Mouse (Mus musculus): Measurements from ENCODE around the gene Dhdh.
"Not testable (repeated sequence)": the region's sequence is repeated elsewhere in the genome, so short reads cannot be mapped to it uniquely, and the experiment has no call there.

The Dhdh gene

GRCm38 (mm10) chr7:45509912-45510787, 21.5 kb upstream of the Dhdh start, which contains the start of gene Nucb1:
TSS of gene Nucb1 (minus strand) at chr7:45510406.
- peak; percentile 85 to 91 for DNase-seq (ENCODE audit: low spot score in 2 of 2)

GRCm38 (mm10) chr7:45509181-45509882, 20.7 kb upstream of the Dhdh start:
- DNase-seq (ENCODE audit: low spot score in 2 of 2): no peak

DNA sequence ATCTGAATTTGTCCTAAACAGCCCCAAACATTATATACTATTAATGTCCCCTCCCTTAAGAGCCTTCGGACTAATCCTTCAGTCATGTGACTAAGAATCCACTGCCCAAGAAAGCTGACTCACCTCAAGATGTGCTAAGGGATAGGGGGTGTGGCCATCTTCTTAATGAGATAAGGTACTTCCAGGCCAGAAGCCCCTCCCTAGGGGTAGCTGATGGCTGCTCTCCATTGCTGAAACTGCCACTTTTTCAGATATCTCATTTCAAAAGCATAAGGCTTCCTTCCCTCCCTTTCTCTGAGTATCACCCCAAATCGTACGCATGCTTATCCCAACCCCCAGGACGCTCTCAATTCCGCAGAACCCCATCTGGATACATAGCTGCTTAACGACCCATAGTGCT, 20.0 kb upstream of the Dhdh start:
- no peak for DNase-seq (ENCODE audit: low spot score in 2 of 2)

GRCm38 (mm10) chr7:45507583-45507982, 19.0 kb upstream of the Dhdh start:
- no peak for DNase-seq (ENCODE audit: low spot score in 2 of 2)

- DNase-seq (ENCODE audit: low spot score in 2 of 2): no peak
Observed at GRCm38 (mm10) chr7:45498427-45498826, 9.8 kb upstream of the Dhdh start.

DNA sequence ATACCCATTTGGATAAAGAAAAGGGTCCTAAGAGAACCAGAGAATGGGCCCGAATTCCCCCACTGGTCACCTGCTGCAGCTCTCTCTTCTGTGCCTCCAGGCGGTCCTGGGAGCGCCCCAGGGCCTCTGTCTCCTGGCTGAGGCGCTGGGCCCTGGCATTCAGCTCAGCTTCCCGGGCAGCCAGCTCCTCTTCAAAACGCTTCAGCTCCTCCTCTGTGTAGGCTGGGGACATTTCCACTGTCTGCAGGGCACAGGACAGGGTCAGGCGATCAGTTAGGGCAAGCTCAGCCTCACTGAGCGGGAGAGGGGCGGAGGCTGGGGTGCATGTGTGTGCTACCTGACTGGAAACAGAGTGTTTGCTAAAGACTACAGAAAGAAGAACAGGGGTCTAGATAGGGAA, 5.9 kb upstream of the Dhdh start:
- DNase-seq (ENCODE audit: low spot score in 2 of 2): no peak

- no peak for DNase-seq (ENCODE audit: low spot score in 2 of 2)
Observed at GRCm38 (mm10) chr7:45492951-45493350, 4.3 kb upstream of the Dhdh start.

DNA sequence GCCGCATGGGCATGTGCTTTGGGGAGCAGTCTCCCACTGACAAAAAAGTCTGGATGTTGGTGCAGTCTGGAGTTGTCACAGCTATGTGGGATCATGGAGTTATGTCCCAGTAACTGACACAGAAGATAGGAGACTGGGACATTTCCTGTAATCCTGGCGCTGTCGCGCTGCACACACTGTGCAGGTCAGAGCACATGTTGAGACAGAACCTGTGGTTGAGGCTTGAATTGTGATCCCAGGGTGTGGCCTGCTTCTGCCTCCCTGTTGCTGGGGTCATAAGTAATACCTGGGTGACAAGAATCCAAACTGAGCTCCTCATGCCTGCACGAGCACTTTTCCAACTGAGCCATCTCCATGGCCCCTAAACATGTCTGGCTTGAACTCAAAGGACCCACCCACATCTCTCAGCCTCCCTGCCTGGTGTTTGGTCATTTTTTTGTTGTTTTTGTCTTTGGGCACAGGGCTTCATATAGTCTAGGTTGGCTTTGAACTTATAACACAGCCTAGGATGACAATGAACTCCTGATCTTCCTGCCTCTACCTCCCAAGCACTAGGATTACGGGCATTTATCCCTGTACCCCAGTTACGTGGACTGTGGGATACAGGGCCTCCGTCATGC, 3.7 kb upstream of the Dhdh start:
- no peak for DNase-seq (ENCODE audit: low spot score in 2 of 2)

- no peak for DNase-seq (ENCODE audit: low spot score in 2 of 2)
Observed at GRCm38 (mm10) chr7:45491264-45491663, 2.7 kb upstream of the Dhdh start.

- no peak for DNase-seq (ENCODE audit: low spot score in 2 of 2)
Observed at GRCm38 (mm10) chr7:45490822-45491221, 2.2 kb upstream of the Dhdh start.

- no peak for DNase-seq (ENCODE audit: low spot score in 2 of 2)
Observed at GRCm38 (mm10) chr7:45489578-45489977, 973 bp upstream of the Dhdh start.

GRCm38 (mm10) chr7:45487861-45488292, 728 bp downstream of the Dhdh start:
- no peak for DNase-seq (ENCODE audit: low spot score in 2 of 2)

DNA sequence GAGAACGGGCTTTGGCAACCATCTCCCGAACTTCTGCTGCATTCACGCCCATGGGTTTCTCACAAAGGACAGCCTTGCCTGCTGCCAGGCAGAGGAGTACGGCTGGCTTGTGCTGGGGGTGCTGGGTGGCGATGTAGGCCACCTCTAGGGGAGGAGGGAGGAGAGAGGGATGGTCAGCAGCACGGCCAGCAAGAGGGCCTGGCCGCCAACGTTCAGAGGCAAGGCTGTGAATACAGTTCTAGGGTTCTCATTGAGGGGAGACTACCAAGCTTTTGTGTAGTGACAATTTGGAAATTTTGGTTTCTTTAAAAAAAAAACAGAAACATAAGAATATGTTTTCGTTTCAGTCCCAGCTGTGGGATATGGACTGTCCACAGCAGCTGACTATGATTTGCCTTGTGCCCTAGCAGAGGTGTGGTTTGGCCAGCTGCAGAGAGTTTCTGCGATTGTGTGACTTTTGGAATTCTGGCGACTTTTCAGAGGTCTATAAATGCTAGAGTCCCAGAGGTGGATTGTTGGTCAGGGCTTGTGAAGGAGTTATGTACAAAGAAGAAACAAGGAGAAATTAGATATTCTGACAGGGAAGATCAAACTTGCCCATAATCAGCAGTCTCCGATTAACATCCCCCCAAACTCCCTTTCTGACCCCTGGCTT, 1.7 kb downstream of the Dhdh start, which contains the start of gene Gm45808:
TSS of gene Gm45808 (minus strand) at position 51 of the 655 bp plus-strand sequence.
- DNase-seq (ENCODE audit: low spot score in 2 of 2): no peak

- DNase-seq (ENCODE audit: low spot score in 2 of 2): no peak
Observed at GRCm38 (mm10) chr7:45486158-45486557, 2.4 kb downstream of the Dhdh start.

- not testable (repeated sequence) for DNase-seq (ENCODE audit: low spot score in 2 of 2)
Observed at GRCm38 (mm10) chr7:45484985-45485384, 3.6 kb downstream of the Dhdh start.

DNA sequence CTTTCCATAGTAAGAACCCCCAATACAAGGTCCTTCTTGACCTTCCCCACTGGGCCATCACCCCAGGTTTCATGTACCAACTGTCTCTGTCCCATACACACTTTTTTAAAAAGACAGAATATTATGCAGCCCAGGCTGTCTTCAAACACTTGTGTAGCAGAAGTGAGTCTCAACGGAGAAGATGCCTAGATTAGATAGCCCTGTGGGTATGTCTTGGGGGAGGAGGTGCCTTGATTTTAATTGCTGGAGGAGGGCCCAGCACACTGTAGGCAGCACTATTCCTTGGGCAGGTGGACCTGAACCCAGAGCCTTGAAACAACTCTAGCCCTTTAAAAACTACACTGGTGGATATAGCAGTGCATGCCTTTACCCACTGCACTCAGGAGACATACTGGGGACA, 6.4 kb downstream of the Dhdh start:
- DNase-seq (ENCODE audit: low spot score in 2 of 2): no peak

GRCm38 (mm10) chr7:45481374-45481927, 7.2 kb downstream of the Dhdh start, which contains the start of gene Tulp2:
TSS of gene Tulp2 (plus strand) at chr7:45481877.
- no peak for DNase-seq (ENCODE audit: low spot score in 2 of 2)

DNA sequence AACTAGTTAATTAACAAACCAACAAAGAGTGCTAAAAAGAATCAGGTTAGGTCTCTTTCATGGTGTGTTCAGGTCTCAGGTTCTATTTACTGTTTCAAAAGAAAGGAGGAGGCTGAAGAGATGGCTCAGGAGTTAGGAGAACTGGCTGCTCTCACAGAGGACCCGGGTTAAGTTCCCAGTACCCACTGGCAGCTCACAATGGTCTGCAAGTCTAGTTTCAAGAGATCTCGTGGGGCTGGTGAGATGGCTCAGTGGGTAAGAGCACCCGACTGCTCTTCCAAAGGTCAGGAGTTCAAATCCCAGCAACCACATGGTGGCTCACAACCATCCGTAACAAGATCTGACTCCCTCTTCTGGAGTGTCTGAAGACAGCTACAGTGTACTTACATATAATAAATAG, 8.3 kb downstream of the Dhdh start:
- DNase-seq (ENCODE audit: low spot score in 2 of 2): not testable (repeated sequence)

DNA sequence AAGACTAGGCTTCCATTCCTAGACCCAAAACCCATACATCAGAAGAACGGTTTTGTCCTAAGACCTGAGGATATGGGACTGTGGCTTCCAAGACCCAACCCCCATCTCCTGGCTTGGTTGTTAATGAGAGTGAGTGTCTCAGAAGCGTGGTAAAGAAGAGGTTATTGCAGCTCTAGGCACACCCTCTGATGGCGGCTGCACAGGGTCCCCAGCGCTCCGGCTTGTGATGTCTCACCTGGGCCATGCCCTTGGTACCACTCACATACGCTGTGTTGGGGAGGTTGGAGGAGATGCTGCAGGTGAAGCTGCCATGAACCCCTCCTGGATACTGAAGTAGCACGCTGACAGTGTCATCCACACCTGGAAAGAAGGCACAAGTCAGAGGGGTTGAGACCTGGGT, 9.8 kb downstream of the Dhdh start:
- DNase-seq (ENCODE audit: low spot score in 2 of 2): no peak

DNA sequence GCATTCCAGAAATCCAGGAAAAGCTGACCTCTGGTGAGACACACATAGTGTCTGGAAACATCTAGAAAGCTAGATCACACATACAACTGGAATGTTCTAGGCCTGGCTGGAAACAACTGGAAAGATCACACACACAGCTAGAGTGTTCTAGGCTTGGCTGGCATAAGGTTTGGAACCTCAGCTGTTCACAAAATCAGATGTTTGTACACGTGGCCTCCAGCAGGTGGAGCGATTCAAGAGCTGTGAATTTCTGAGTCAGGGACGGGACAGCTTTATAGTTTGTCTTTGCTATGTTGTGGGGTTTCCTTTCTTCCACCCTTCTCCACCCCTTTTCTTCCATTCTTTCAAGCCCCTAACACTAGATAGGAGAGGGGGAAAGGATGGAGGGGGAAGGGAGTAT, 11.6 kb downstream of the Dhdh start:
- no peak for DNase-seq (ENCODE audit: low spot score in 2 of 2)

GRCm38 (mm10) chr7:45476453-45476852, 12.2 kb downstream of the Dhdh start:
- no peak for DNase-seq (ENCODE audit: low spot score in 2 of 2)
